Comparison of ENCODE assay signal across 28 mouse cellular contexts in genomic region chr1:188543364-188543763, GRCm38 (mm10).
A peak's percentile ranks its signal among the peaks of the same experiment; 100 is the strongest.
DNase-seq lines count a peak whose midpoint lies in the region; ATAC-seq and TF ChIP-seq lines count a peak whose summit lies in the region.
"Had no signal": no experiment of that assay in that cellular context is flagged by ENCODE, and none has a peak within 500 bp of the region (broad histone marks: within the 10 kb centered on the region; RNA-seq: fewer than 3 reads in every experiment).

No protein-coding gene starts in this region.

- no peak overlapping the region for H3K4me2 ChIP-seq in lung, embryonic 14.5 days
- H3K4me2 ChIP-seq in intestine, embryonic 15.5 days (replicated peaks), result no peak overlapping the region
- H3K4me2 ChIP-seq: forebrain, embryonic 13.5 days; heart, embryonic 12.5 days; hindbrain, embryonic 13.5 days; limb, embryonic 13.5 days; liver, embryonic 11.5 days; midbrain, embryonic 15.5 days; stomach, embryonic 15.5 days had no signal

- peak; percentile 43 for TF ChIP-seq RAD21 in MEL (IDR thresholded peaks at IDR 0.05; ENCODE audit: low read depth, low read length)

- DNase-seq in lung, embryonic 14.5 days, result no peak
- no peak for DNase-seq in lung, adult 18-20 months
- DNase-seq in MEL (ENCODE audit: low read depth, low spot score), result peak; percentile 56
- DNase-seq in c-Kit-positive CD71-positive TER-119-negative erythroid progenitor cells, embryonic 14.5 days (ENCODE audit: low read depth), result peak; percentile 4
- DNase-seq in embryo, embryonic 11 days, result no peak
- no peak for DNase-seq in left cerebral cortex, postnatal 25 days (ENCODE audit: low spot score in 2 of 2)
- DNase-seq: adrenal gland, postnatal 10 days; cerebellum, adult 18-20 months; cerebellum, postnatal 14 days; gastrocnemius, postnatal 25 days; heart, adult 18-20 months; heart, postnatal 4 days; kidney, postnatal 14 days; layer of hippocampus, adult 9-11 months; lung, adult 2 months; lung, postnatal 14 days; right cerebral cortex, postnatal 25 days; thymus, postnatal 14 days had no signal

- no peaks in the 10 kb centered on the region for H3K36me3 ChIP-seq in lung, embryonic 14.5 days (ENCODE audit: insufficient read depth)
- no peaks in the 10 kb centered on the region for H3K36me3 ChIP-seq in MEL (ENCODE audit: control insufficient read depth in 1 of 2, insufficient read depth in 2 of 2, low read length in 2 of 2)
- no peaks in the 10 kb centered on the region for H3K36me3 ChIP-seq in intestine, embryonic 15.5 days
- H3K36me3 ChIP-seq: G1E; heart, embryonic 12.5 days; hindbrain, embryonic 13.5 days; limb, embryonic 13.5 days; midbrain, embryonic 15.5 days; stomach, embryonic 15.5 days had no signal

- no peak overlapping the region for H3K4me3 ChIP-seq in lung, embryonic 14.5 days (ENCODE audit: low read depth, low read length)
- no peak overlapping the region for H3K4me3 ChIP-seq in MEL (ENCODE audit: control insufficient read depth in 1 of 2, insufficient read depth in 1 of 2, low read depth in 2 of 2, low read length in 2 of 2)
- no peak overlapping the region for H3K4me3 ChIP-seq in intestine, embryonic 15.5 days (replicated peaks)
- H3K4me3 ChIP-seq: forebrain, embryonic 13.5 days; heart, embryonic 12.5 days; hindbrain, embryonic 13.5 days; limb, embryonic 13.5 days; midbrain, embryonic 15.5 days; stomach, embryonic 15.5 days had no signal

- H3K9ac ChIP-seq in lung, embryonic 14.5 days, result no peak overlapping the region
- no peak overlapping the region for H3K9ac ChIP-seq in MEL (ENCODE audit: control insufficient read depth, low read depth, low read length, poor library complexity, severe bottlenecking)
- H3K9ac ChIP-seq in intestine, embryonic 15.5 days, result no peak overlapping the region
- H3K9ac ChIP-seq: forebrain, embryonic 13.5 days; heart, embryonic 12.5 days; hindbrain, embryonic 13.5 days; limb, embryonic 13.5 days; midbrain, embryonic 15.5 days; stomach, embryonic 15.5 days had no signal

- no peaks in the 10 kb centered on the region for H3K4me1 ChIP-seq in lung, embryonic 14.5 days (ENCODE audit: insufficient read depth)
- no peaks in the 10 kb centered on the region for H3K4me1 ChIP-seq in MEL (ENCODE audit: control insufficient read depth in 1 of 2, insufficient read depth in 2 of 2, low read length in 2 of 2)
- no peaks in the 10 kb centered on the region for H3K4me1 ChIP-seq in intestine, embryonic 15.5 days (replicated peaks)
- H3K4me1 ChIP-seq: forebrain, embryonic 13.5 days; heart, embryonic 12.5 days; hindbrain, embryonic 13.5 days; limb, embryonic 13.5 days; midbrain, embryonic 15.5 days; stomach, embryonic 15.5 days had no signal

- ATAC-seq in lung, embryonic 14.5 days (ENCODE audit: insufficient read depth), result no peak
- no peak for ATAC-seq in intestine, embryonic 15.5 days
- ATAC-seq: forebrain, embryonic 13.5 days; intestine, postnatal 0 days; midbrain, embryonic 15.5 days had no signal

- no peak overlapping the region for H3K27ac ChIP-seq in lung, embryonic 14.5 days (ENCODE audit: low read depth)
- no peak overlapping the region for H3K27ac ChIP-seq in MEL (ENCODE audit: control insufficient read depth, low read depth, low read length)
- H3K27ac ChIP-seq in intestine, embryonic 15.5 days, result no peak overlapping the region
- H3K27ac ChIP-seq: forebrain, embryonic 13.5 days; hindbrain, embryonic 13.5 days; limb, embryonic 13.5 days; midbrain, embryonic 15.5 days; stomach, embryonic 15.5 days had no signal

- 0 out of 2 replicates have a peak, but pooled peaks have one; percentile 2 for TF ChIP-seq CTCF in lung, embryonic 14.5 days (IDR thresholded peaks at IDR 0.05; ENCODE audit: low read depth)
- peak; percentile 6 to 55 (median 11); a peak in 2 of 6 replicates for TF ChIP-seq CTCF in MEL (IDR thresholded peaks at IDR 0.05 in 2 of 3, conservative IDR thresholded peaks at IDR 0.05 in 1 of 3; ENCODE audit: control insufficient read depth in 1 of 3, insufficient read depth in 1 of 3, low read depth in 2 of 3, low read length in 3 of 3, poor library complexity in 1 of 3, severe bottlenecking in 1 of 3)

- 28% methylated on average over 1 of the region's 1 CpGs for WGBS in lung, embryonic 14.5 days
- WGBS in intestine, embryonic 15.5 days, result 42% methylated on average over 1 of the region's 1 CpGs

- 0 out of 2 replicates have a peak, but pooled peaks cover 7% of the 10 kb centered on the region for H3K9me3 ChIP-seq in lung, embryonic 14.5 days (ENCODE audit: low read depth, low read length)
- no peaks in the 10 kb centered on the region for H3K9me3 ChIP-seq in MEL (replicated peaks; ENCODE audit: insufficient read depth, low read length)
- H3K9me3 ChIP-seq in intestine, embryonic 15.5 days, result no peaks in the 10 kb centered on the region
- H3K9me3 ChIP-seq: forebrain, embryonic 13.5 days; hindbrain, embryonic 13.5 days; midbrain, embryonic 15.5 days; stomach, embryonic 15.5 days had no signal

- H3K27me3 ChIP-seq in lung, embryonic 14.5 days (ENCODE audit: insufficient read depth, low read length), result no peaks in the 10 kb centered on the region
- no peaks in the 10 kb centered on the region for H3K27me3 ChIP-seq in MEL (ENCODE audit: control insufficient read depth in 1 of 2, insufficient read depth in 2 of 2, low read length in 2 of 2)
- H3K27me3 ChIP-seq in intestine, embryonic 15.5 days (replicated peaks), result no peaks in the 10 kb centered on the region
- H3K27me3 ChIP-seq: forebrain, embryonic 13.5 days; heart, embryonic 12.5 days; hindbrain, embryonic 13.5 days; limb, embryonic 13.5 days; midbrain, embryonic 15.5 days; stomach, embryonic 15.5 days had no signal

- intact Hi-C loops in left cerebral cortex, postnatal 25 days (cut with DNase I), result no loop called here

- TF ChIP-seq EP300 in MEL (IDR thresholded peaks at IDR 0.05; ENCODE audit: low read depth in 1 of 2, low read length in 2 of 2), result no peak

- H3K79me2 ChIP-seq in MEL (ENCODE audit: control insufficient read depth, insufficient read depth, low read length, poor library complexity), result no peaks in the 10 kb centered on the region

- no peak for TF ChIP-seq POLR2A in MEL (IDR thresholded peaks at IDR 0.05; ENCODE audit: control insufficient read depth in 1 of 2, insufficient read depth in 1 of 2, low read depth in 1 of 2, low read length in 2 of 2, poor library complexity in 1 of 2)

TF ChIP-seq in MEL, 35 proteins besides CTCF, POLR2A, EP300 and RAD21:
- TF ChIP-seq SMC3 (IDR thresholded peaks at IDR 0.05; ENCODE audit: low read depth, low read length), result peak; percentile 63
- TF ChIP-seq MYC (IDR thresholded peaks at IDR 0.05; ENCODE audit: low read depth, low read length), result 0 out of 2 replicates have a peak, but pooled peaks have one; percentile 27
- no peak for TF ChIP-seq CHD1 (IDR thresholded peaks at IDR 0.05; ENCODE audit: low read depth, low read length)
- no peak for TF ChIP-seq ZKSCAN1 (IDR thresholded peaks at IDR 0.05; ENCODE audit: low read depth, low read length)
- TF ChIP-seq ZC3H11A (IDR thresholded peaks at IDR 0.05; ENCODE audit: low read depth, low read length), result peak; percentile 57
TF ChIP-seq in MEL: peak in this region for 3.

Comparison
In these comparisons a context has a peak if more than half of its experiments do, and no peak if none do; other contexts are left out.
1. DNase-seq: peak in MEL (single experiment) and c-Kit-positive CD71-positive TER-119-negative erythroid progenitor cells, embryonic 14.5 days (single experiment); none in lung, embryonic 14.5 days (single experiment), lung, adult 18-20 months (0 of 2), embryo, embryonic 11 days (single experiment) and left cerebral cortex, postnatal 25 days (0 of 2).